Comparison of ENCODE assay signal across 10 mouse cellular contexts in the genomic region with DNA sequence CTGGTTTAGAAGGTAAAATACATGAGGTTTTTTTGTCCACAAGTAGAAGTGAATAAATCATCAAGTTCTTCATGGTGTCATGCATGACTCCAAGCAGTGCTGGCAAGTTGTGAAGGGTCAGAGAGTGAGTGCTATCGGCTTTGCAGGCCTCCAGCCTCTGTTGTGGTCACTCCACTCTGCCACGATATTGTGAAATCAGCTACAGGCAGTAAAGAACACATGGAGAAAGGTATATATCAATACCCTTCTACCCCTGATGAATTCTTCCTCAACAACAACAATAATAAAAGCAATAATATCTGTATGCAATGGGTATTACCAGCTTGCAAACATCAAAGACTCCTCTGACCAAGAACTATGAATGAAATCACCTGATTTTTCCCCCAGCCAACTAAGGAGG. TPM values are rescaled to one million over a fixed set of nuclear protein-coding genes. Genes with fewer than 3 reads are reported as not detected.
"Had no signal": no experiment of that assay in that cellular context is flagged by ENCODE, and none has a peak within 500 bp of the region (broad histone marks: within the 10 kb centered on the region; RNA-seq: fewer than 3 reads in every experiment).

No protein-coding gene starts in this region.

- DNase-seq: lung, adult 2 months; lung, postnatal 14 days; lung, postnatal 36 days; right cerebral cortex, postnatal 14 days; thymus, adult 2 months; thymus, postnatal 25 days had no signal

- ATAC-seq: lung, postnatal 0 days; midbrain, embryonic 13.5 days; midbrain, embryonic 15.5 days had no signal

RNA-seq across cellular contexts. Expression of gene Ica1, which starts 47.9 kb away (rescaled TPM):
- total RNA-seq: neutrophil, adult 5-6 weeks had no signal
